Comparison of ENCODE assay signal across 23 mouse cellular contexts in the genomic region with DNA sequence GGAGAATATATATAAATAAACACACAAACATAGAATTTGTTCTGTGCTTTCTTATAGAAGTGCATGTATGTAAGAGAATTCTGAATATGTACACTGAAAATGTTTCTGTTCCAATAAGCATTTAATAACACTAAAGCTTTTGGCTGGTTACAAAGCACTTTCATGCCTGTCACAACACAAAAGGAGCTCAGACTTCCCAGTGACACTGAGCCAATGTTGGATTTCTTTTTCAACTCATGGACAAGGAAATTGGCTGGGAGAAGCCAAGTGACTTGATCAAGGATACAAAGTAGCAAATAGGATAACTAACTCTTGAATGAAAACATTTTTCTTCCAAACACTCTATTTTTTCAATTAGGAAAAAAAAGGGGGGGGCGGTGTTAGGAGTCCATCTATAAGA.
"Had no signal": no experiment of that assay in that cellular context is flagged by ENCODE, and none has a peak within 500 bp of the region (broad histone marks: within the 10 kb centered on the region; RNA-seq: fewer than 3 reads in every experiment).

No protein-coding gene starts in this region.

- H3K4me2 ChIP-seq: heart, embryonic 11.5 days; heart, embryonic 13.5 days; heart, embryonic 15.5 days; hindbrain, embryonic 13.5 days; kidney, embryonic 15.5 days; limb, embryonic 13.5 days; limb, embryonic 15.5 days; liver, embryonic 12.5 days had no signal

- DNase-seq: gastrocnemius, postnatal 14 days; gastrocnemius, postnatal 36 days; heart, adult 11 months; heart, adult 2 months; heart, postnatal 14 days; heart, postnatal 36 days; kidney, adult 11 months; kidney, adult 2 months; kidney, adult 9 months; kidney, postnatal 14 days; kidney, postnatal 36 days; layer of hippocampus, postnatal 36 days; left cerebral cortex, postnatal 4 days had no signal

- H3K36me3 ChIP-seq: heart, embryonic 13.5 days; heart, embryonic 15.5 days; hindbrain, embryonic 13.5 days; kidney, embryonic 15.5 days; limb, embryonic 13.5 days; limb, embryonic 15.5 days; liver, embryonic 12.5 days had no signal

- H3K9me3 ChIP-seq: heart, embryonic 13.5 days; heart, embryonic 15.5 days; hindbrain, embryonic 13.5 days; kidney, embryonic 15.5 days; limb, embryonic 13.5 days; limb, embryonic 15.5 days had no signal

- H3K4me3 ChIP-seq: heart, adult 2 months; heart, embryonic 13.5 days; heart, embryonic 15.5 days; hindbrain, embryonic 13.5 days; kidney, embryonic 15.5 days; limb, embryonic 13.5 days; limb, embryonic 15.5 days; liver, embryonic 12.5 days had no signal

- H3K27me3 ChIP-seq: heart, embryonic 13.5 days; heart, embryonic 15.5 days; hindbrain, embryonic 13.5 days; kidney, embryonic 15.5 days; limb, embryonic 13.5 days; limb, embryonic 15.5 days; liver, embryonic 12.5 days had no signal

- H3K27ac ChIP-seq: heart, adult 2 months; heart, embryonic 13.5 days; heart, embryonic 15.5 days; hindbrain, embryonic 13.5 days; kidney, embryonic 15.5 days; kidney, postnatal 0 days; limb, embryonic 13.5 days; limb, embryonic 15.5 days; liver, embryonic 12.5 days had no signal

- H3K9ac ChIP-seq: heart, embryonic 13.5 days; heart, embryonic 15.5 days; hindbrain, embryonic 13.5 days; kidney, embryonic 15.5 days; limb, embryonic 13.5 days; limb, embryonic 15.5 days; liver, embryonic 12.5 days had no signal

- ATAC-seq: intestine, embryonic 16.5 days; liver, embryonic 12.5 days had no signal

- H3K4me1 ChIP-seq: heart, embryonic 13.5 days; heart, embryonic 15.5 days; hindbrain, embryonic 13.5 days; kidney, embryonic 15.5 days; limb, embryonic 13.5 days; limb, embryonic 15.5 days; liver, embryonic 12.5 days had no signal
